Mouse (Mus musculus) cerebellum, adult (tissue): ENCODE measurements around the gene Scn11a.

Source experiments
- ATAC-seq: cut with Nextera tagmentation; 2 replicates; pipeline ENCODE4 v1.9.2; 2017; ENCODE audit warnings: mild to moderate bottlenecking, moderate library complexity, mixed read lengths; ENCODE audit not compliant: insufficient number of reproducible peaks, low FRiP score, low TSS enrichment

The Scn11a gene

GRCm38 (mm10) chr9:119825297-119825696 lies at the start of gene Scn11a:
Gene Scn11a (minus strand): TSS chr9:119825456.
- no peak for ATAC-seq

- ATAC-seq, result no peak
Observed at GRCm38 (mm10) chr9:119854170-119854569, 28.9 kb upstream of the Scn11a start.

GRCm38 (mm10) chr9:119853071-119853846 lies 28.0 kb upstream of the Scn11a start:
- ATAC-seq, result no peak

GRCm38 (mm10) chr9:119852347-119853030 lies 27.2 kb upstream of the Scn11a start:
- no peak for ATAC-seq

GRCm38 (mm10) chr9:119849214-119849613 lies 24.0 kb upstream of the Scn11a start:
- ATAC-seq, result no peak

GRCm38 (mm10) chr9:119848671-119849070 lies 23.4 kb upstream of the Scn11a start:
- ATAC-seq, result no peak

- ATAC-seq, result no peak
Observed at GRCm38 (mm10) chr9:119847187-119847586, 21.9 kb upstream of the Scn11a start.

- no peak for ATAC-seq
Observed at GRCm38 (mm10) chr9:119844724-119845123, 19.5 kb upstream of the Scn11a start.

- ATAC-seq, result no peak
Observed at GRCm38 (mm10) chr9:119843549-119843948, 18.3 kb upstream of the Scn11a start.

GRCm38 (mm10) chr9:119842541-119843169 lies 17.4 kb upstream of the Scn11a start:
- ATAC-seq, result no peak

GRCm38 (mm10) chr9:119842091-119842490 lies 16.8 kb upstream of the Scn11a start:
- no peak for ATAC-seq

GRCm38 (mm10) chr9:119841159-119841558 lies 15.9 kb upstream of the Scn11a start:
- no peak for ATAC-seq

- no peak for ATAC-seq
Observed at GRCm38 (mm10) chr9:119835581-119836125, 10.4 kb upstream of the Scn11a start.

- no peak for ATAC-seq
Observed at GRCm38 (mm10) chr9:119831001-119831400, 5.7 kb upstream of the Scn11a start.

- ATAC-seq, result no peak
Observed at GRCm38 (mm10) chr9:119823722-119824121, 1.5 kb downstream of the Scn11a start.

GRCm38 (mm10) chr9:119813631-119814030 lies 11.6 kb downstream of the Scn11a start:
- ATAC-seq, result no peak

GRCm38 (mm10) chr9:119806491-119806890 lies 18.8 kb downstream of the Scn11a start:
- ATAC-seq, result no peak

GRCm38 (mm10) chr9:119804501-119804847 lies 20.8 kb downstream of the Scn11a start:
- no peak for ATAC-seq

- ATAC-seq, result no peak
Observed at GRCm38 (mm10) chr9:119803845-119804500, 21.3 kb downstream of the Scn11a start.

- ATAC-seq, result no peak
Observed at GRCm38 (mm10) chr9:119803169-119803827, 22.0 kb downstream of the Scn11a start.
